Comparison of ENCODE assay signal across 25 mouse cellular contexts in the genomic region with DNA sequence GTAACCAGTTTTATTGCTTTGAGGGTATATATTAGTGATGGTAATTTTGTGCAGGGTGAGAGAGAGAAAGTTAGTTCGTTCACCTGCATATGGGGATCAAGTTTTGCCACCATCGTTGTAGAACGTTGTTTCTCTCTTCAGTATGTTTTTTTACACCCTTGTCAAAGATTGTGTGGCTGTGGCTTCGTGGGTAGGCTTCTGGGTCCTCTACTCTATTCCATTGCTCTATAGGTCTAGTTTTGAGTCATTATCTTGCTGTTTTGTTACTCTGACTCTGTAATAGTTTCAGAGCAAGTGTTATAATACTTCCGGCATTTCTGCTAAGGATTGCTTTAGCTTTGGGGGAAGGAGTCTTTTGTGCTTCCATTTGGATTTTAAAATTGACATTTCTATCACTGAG. TPM values are rescaled to one million over a fixed set of nuclear protein-coding genes. Genes with fewer than 3 reads are reported as not detected.
"Had no signal": no experiment of that assay in that cellular context is flagged by ENCODE, and none has a peak within 500 bp of the region (broad histone marks: within the 10 kb centered on the region; RNA-seq: fewer than 3 reads in every experiment).

No protein-coding gene starts in this region.

- H3K27me3 ChIP-seq: midbrain, embryonic 12.5 days; midbrain, embryonic 15.5 days; neural tube, embryonic 13.5 days; neural tube, embryonic 15.5 days had no signal

- DNase-seq: lung, adult 18-20 months; lung, embryonic 14.5 days; lung, postnatal 10 days; lung, postnatal 4 days; retina, postnatal 1 day; right cerebral cortex, adult 18-20 months; right cerebral cortex, postnatal 25 days; right cerebral cortex, postnatal 4 days; spleen, adult 18-20 months; thymus, adult 18-20 months; thymus, postnatal 14 days; thymus, postnatal 36 days had no signal

- ATAC-seq: midbrain, embryonic 15.5 days had no signal

- H3K4me1 ChIP-seq: midbrain, embryonic 12.5 days; midbrain, embryonic 15.5 days; neural tube, embryonic 13.5 days had no signal

- H3K9me3 ChIP-seq: midbrain, embryonic 10.5 days; midbrain, embryonic 12.5 days; midbrain, embryonic 15.5 days; neural tube, embryonic 13.5 days; neural tube, embryonic 15.5 days had no signal

- H3K36me3 ChIP-seq: midbrain, embryonic 10.5 days; midbrain, embryonic 12.5 days; midbrain, embryonic 15.5 days; neural tube, embryonic 13.5 days; neural tube, embryonic 15.5 days had no signal

- H3K4me2 ChIP-seq: lung, embryonic 14.5 days; midbrain, embryonic 12.5 days; midbrain, embryonic 15.5 days; neural tube, embryonic 13.5 days; neural tube, embryonic 15.5 days had no signal

- H3K4me3 ChIP-seq: midbrain, embryonic 10.5 days; midbrain, embryonic 12.5 days; midbrain, embryonic 15.5 days; myocyte; neural tube, embryonic 13.5 days; neural tube, embryonic 15.5 days had no signal

- H3K9ac ChIP-seq: lung, embryonic 14.5 days; midbrain, embryonic 12.5 days; midbrain, embryonic 15.5 days; neural tube, embryonic 13.5 days; neural tube, embryonic 15.5 days had no signal

- H3K27ac ChIP-seq: midbrain, embryonic 10.5 days; midbrain, embryonic 12.5 days; midbrain, embryonic 15.5 days; neural tube, embryonic 13.5 days; neural tube, embryonic 15.5 days had no signal

RNA-seq across cellular contexts. Expression of gene Ninj2, which starts 26.7 kb away (rescaled TPM):
- total RNA-seq: megakaryocyte, adult 5-6 weeks; megakaryocyte-erythroid progenitor cell, adult 5-6 weeks; midbrain, postnatal 0 days had no signal
- polyA plus RNA-seq: midbrain, embryonic 10.5 days; midbrain, embryonic 12.5 days; midbrain, embryonic 15.5 days; midbrain, postnatal 0 days; neural tube, embryonic 11.5 days; neural tube, embryonic 13.5 days; small intestine, adult 2 months; stomach, embryonic 14.5 days; stomach, embryonic 16.5 days had no signal
